Mouse (Mus musculus) spleen, postnatal 36 days (tissue): ENCODE measurements around the gene 6030458C11Rik.
"Not testable (repeated sequence)": the region's sequence is repeated elsewhere in the genome, so short reads cannot be mapped to it uniquely, and the experiment has no call there.

Source experiments
- DNase-seq, 2 experiments: peaks; one replicate each; pipeline ENCODE4 v3.0.0; 2022; ENCODE audit warnings: low spot score in 2 of 2, mixed read lengths in 1 of 2

The 6030458C11Rik gene

DNA sequence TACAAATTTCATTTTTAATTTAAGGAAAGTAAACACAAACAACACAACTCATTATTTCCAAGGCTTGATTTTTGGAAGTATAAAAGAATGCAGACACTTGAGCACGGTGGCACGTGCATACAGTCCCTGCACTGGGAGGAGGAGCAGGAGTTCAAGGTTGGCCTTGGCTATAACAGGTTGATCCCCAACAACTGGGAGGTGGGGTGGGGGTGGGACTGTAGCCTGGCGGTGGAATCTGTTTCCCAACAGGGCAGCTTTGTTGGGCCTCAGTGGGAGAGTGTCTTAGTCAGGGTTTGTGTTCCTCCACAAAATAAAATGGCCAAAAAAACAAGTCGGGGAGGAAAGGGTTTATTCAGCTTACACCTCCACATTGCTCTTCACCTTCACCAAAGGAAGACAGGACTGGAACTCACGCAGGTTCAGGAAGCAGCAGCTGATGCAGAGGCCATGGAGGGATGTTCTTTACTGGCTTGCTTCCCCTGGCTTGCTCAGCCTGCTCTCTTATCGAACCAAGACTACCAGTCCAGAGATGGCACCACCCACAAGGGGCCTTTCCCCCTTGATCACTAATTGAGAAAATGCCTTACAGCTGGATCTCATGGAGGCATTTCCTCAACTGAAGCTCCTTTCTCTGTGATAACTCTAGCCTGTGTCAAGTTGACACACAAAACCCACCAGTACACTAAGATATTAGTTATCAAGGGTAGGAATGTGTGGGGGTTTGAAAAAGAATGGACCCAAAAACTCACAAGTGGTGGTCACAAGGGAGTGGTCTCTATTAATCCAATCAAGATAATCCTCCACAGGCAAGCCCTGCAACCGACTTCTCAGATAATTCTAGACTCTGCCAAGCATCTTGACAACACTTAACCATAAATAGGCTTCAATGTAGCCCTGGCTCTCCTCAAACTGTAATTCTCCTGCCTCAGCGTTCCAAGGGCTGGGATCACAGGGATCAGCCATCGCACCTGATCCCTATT lies 1.7 kb downstream of the 6030458C11Rik start:
- no peak for DNase-seq

DNA sequence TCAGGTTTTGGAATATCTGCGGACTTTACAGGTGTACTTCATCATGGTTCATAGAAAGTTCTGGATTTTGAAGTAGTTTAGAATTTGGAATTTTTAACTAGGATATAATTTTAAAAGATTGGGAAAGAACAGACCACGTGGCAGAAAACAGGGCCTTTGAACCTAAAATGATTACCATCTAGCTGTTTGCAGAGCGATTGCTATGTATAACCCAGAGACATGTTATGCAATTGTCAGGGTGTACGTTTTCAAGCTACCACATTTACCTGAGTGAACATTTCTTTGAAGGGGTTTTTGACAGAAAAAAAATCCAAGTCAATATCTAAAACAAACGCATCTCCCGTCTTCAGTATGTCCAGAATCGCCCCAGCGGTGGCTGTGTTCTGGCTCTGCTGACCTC lies 6.9 kb downstream of the 6030458C11Rik start:
- no peak for DNase-seq

DNA sequence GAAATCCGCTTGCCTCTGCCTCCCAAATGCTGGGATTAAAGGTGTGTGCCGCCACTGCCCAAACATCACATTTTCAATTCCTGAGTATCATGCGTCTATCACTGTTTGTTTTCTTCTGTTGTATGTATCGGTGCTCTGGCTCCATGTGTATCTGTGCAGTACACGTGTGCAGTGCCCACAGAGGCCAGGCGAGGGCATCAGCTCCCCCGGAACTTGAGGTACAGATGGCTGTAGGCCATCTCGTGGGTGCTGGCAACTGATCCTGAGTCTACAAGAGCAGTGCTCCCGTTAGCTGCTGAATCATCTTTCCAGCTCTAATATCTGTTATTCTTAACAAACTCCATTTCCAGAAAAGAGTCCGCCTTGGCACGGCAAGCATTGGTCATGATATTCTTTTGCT lies 11.8 kb downstream of the 6030458C11Rik start:
- DNase-seq: no peak

DNA sequence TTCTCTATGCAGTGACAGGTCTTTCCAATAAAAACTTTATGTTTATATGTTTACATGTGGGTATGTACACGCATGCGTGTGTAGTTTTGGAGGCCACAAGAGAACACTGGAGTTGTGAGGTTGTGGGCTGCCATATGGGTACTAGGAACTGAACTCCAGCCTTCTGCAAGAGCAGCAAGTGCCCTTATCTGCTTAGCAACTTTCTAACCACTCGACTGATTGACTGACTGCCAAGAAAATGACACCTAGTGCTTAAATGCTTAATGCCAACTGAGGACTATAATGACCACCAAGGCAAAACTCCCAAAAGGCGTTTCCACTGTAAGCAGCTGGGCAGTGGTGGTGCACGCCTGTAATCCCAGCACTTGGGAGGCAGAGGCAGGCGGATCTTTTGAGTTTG lies 15.1 kb downstream of the 6030458C11Rik start:
- no peak for DNase-seq

DNA sequence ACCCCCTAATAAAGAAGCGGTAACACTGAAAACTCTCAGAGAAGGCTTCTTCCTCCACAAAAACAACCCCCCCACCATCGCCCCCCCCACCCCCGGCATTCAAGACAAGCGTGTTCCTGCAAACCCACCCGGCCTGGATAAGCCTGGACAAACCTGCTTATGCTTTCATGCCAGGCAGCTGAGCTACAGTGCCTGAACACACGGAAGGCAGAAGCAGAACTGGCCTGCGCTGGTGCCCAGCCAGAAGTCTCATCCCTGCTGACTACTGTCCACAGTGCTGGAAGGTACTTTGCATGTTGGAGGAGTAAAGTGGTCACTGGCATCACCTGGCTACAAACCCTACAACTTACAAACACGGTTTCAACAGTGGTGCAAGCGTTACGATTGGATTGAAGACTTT lies 17.4 kb downstream of the 6030458C11Rik start:
- no peak for DNase-seq

DNA sequence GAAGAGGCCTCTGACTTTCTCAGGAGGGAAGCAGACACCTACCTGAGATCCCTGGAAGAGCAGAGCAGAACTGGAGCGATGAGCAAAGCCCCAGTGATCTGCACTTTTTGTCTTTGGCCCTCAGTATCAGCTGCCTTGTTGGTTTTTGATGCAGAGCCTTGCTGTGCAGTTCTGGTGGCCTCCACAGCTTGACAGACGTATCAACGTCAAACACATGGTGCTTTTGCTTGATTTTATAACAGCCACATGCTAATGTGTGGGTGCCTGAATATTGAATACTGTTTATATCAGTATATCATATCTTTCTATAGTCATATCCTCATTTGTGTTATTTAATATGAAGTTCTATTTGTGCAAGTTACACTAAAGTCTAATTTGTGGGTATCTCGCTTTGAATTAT lies 19.4 kb downstream of the 6030458C11Rik start:
- no peak for DNase-seq

DNA sequence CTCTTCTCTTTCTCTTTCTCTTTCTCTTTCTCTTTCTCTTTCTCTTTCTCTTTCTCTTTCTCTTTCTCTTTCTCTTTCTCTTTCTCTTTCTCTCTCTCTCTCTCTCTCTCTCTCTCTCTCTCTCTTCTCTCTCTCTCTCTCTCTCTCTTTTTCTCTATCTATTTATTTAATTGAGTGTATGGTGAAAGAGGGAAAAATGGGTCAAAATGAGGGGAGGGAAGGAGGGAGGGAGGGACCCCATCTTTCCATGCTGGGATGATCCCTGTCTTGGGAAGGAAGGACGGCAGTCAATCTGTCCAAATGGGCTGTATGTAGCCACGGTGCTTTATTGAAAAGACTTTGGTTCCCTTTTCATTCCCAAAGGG lies 23.3 kb downstream of the 6030458C11Rik start:
- not testable (repeated sequence) for DNase-seq

DNA sequence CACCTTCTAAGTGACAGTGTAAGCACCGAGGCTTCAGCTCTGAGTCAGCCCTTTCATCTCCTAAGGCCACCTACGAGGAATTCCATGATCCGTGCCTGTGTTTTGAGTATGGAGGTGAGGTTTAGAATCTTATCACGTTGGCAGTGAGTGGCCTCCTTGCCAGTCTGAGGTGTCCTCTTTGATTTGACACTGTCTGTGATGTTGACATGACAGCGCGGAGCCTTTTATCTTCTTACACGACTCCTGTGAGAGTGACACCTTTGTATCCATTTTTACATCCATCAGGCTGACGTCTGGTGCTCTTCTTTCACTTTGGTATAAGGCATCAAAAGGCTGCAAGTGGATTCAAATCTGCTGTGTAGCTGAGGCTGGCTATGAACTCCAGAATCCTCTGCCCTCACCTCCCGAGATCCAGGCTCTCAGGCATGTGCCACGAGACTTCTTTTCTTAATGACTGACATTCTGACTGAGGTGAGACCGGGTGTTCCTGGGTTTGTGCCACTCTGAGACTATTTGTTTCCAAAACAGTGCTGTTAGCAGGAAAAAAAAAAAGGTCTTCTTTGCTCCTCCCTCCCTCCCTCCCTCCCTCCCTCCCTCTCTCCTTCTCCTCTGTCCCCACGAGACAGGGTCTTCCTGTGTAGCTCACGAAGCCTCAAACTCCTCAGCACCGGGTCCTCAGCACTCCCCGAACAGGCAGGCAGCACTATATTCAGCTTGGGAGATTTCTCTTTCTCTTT lies 23.9 kb downstream of the 6030458C11Rik start:
- no peak for DNase-seq

DNA sequence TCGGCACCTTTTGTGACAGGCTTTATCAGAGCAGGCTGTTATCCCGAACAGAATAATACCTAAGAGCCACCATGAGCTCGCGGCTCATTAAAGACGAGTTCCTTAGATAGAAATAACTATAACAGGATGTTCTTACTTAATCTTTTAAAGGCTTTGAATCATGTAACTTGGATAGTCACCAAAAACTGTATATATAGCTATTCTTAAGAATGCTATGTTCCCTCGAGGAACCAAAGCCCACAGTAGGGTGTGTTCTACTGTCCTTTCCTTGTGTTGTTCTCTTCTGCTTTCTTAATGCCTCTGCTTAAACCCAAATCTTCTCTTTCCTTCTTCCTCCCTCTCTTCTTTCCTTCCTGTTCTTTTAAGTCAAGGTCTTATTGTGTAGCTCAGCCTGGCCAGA lies 26.4 kb downstream of the 6030458C11Rik start:
- no peak for DNase-seq

DNA sequence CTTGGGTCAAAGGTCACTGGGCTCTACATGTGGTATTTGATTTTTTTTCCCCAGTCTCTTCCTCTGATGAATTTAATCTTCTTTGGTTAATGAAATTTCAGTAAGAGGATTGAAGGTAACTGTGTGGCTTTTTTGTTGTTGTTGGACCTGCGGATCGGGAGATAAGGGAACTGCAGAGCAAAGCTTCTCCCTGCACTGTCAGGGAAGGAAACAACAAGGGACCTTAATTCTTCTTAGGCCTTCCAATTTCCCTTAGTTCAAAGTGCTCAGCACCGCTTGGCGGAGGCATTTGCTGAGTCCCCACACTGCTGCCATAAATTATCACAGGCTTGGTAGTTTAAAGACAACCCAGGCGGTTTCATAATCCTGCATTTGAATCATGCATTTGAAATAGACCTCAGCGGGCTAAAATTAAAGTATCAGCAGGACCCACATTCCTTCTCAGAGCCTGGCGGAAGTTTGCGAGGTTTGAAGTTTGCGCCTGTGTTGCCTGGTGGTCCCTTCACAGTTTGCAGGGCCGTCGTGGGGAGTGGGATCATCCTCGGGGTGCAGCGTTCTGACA lies 28.5 kb downstream of the 6030458C11Rik start:
- no peak for DNase-seq

DNA sequence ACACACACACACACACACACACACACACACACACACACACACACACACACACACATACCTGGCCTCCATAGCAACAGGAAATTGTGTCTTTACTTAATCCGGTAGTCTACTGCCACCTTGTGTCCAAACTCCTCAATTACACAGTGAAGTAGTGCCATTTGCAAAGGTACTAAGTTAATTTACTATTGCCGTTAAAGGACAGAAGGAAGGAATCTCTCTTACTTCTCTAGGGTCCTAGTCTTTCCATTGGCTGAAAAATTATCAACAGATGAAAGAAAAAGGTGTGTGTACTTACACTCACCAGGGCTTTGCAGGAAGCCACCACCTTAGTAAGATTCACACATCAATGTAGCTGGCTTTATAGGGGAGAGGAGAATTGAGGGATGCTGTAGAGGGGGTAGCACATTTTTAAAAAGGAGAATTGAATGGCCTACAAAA lies 29.0 kb downstream of the 6030458C11Rik start:
- peak; percentile 34 to 63 for DNase-seq

DNA sequence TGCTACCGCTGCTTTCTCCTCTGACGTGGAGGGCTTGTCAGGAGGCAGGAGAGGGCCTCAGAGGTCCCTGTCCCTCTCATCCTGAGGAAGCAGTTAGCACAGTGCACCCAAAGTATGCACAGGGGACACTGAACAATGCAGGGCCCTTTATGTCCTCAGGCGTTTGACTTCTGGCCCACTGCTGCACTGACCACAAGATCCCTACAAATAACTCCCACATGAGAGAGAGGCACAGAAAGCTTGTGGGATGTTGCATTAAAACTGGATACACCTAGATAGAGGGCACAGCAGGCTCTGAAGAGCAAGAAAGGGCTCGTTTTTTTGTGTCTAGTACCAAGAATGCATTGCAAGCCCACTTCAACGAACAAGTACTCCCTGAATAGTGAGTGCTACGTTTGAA lies 30.1 kb downstream of the 6030458C11Rik start:
- DNase-seq: no peak

DNA sequence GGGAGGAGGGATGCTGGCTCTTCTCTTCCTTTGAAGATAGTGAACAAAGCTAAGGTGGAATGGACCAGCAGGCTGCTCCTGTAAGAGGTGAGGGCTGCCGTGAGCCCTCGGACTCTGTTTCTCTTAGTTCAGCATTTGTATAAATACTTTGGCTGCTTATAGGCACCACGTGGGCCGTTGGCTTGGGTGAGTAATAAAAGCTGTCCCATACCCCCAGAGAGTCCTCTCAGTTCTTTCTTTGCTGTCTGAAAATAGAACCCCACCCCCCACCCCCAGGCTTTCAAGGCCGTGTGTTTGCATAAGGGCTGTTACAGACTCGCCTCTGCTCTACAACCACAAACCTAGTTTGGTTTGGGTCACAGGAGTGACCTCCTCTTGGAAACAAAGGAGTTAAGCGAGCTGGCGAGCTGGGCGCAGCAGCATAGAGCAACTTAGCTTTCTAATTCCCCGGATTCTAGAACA lies 35.0 kb downstream of the 6030458C11Rik start:
- no peak for DNase-seq

DNA sequence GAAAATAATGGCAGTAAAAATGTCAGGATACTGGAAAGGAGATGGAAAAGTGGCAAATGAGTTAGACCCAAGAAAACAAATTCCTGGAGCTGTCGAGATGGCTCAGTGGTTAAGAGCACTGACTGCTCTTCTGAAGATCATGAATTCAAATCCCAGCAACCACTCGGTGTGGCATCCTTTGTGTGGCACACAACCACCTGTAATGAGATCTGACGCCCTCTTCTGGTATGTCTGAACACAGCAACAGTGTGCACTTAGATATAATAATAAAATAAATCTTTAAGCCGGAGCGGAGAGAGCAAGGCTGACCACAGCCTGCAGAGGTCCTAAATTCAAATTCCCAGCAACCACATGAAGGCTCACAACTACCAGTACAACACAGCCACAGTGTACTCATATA lies 35.9 kb downstream of the 6030458C11Rik start:
- no peak for DNase-seq

DNA sequence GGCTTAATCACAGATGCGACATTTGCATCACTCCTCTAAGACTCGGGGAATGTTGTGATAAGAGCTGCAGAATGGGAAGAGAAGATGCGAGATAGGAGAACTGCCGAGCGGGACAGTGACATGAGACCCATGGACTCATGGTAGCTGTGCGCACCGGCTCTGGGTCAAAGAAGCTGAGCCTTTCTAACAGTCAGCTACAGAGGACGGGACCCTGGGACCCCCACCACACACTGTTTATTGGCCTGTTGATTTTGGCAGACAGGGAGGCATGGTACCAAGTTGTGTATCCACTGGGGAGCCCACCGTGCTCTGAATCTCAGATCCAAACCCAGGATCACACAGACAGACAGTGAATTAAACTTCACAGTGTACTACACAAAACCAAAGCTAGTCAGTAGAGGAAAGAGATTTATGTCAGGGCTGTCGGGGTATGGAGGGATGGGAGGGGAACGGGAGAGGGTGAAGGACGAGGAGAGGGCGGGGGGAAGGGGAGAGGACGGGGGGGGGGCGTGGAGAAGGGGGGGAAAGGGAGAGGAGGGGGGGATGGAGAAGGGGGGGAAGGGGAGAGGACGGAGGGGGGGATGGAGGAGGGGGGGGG lies 42.6 kb downstream of the 6030458C11Rik start:
- no peak for DNase-seq

DNA sequence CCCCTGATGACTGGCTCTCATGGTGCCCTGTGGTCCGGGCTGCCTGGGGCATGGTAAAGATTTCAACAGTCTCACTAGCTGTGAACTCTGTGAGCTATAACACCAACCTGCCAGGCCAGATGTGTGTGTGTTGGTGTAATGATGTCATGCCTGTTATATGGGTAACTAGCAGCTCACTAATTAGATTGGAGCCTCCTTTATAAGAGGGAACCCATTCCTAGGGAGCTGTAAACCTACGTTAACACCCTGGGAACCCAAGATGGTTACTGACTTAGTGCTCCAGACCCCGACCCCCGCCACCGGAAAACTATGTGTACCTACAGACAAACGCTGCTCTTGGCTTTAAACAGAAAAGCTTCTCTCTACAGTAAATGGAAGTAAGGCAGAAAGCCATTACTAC lies 43.2 kb downstream of the 6030458C11Rik start:
- DNase-seq: no peak

DNA sequence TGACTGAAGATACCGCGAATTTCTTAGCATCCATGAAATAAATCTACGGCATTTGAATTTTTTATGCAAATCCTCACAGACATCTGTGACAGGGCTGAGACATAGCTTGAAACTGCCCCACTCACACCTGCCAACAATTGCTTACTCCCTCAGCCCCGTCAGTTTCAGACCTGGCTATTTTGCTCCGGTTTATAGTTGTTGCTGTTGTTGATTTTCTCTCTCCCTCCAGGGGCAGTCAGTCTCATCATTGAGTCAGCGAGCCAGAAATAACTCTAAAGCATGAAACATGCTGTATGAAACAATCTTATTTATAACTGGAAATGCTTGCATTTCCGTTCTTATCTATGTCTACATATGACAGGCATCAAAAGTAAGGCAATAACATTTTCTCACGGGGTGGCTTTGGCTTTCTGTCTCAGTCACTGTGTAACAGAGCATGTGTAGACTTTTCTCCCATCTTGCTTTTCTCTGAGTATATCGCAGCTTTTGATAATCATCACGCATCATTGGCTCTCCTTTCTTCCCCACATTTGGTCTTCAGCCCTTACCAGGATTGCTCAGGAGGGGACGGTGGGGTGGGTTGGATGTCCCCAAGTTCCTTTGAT lies 50.2 kb downstream of the 6030458C11Rik start:
- DNase-seq: no peak

DNA sequence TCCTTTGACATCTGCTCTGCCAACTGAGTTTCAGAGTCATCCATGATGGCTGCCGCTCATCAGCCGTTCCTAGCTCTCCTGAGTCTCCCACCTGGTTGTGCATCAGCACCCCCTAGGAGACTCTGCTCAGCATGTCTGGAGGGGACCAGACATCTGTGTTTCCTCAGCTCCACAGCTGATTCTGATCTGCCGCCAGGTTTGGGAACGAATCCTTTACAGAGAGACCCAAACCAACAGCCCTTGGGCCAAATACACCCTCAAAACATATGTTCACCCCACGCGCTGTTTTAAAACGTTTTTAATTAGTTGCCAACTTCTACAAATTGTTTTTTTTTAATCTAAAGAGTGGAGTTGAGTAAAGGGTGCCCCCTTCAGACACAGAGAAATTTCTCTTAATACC lies 53.5 kb downstream of the 6030458C11Rik start:
- DNase-seq: no peak

DNA sequence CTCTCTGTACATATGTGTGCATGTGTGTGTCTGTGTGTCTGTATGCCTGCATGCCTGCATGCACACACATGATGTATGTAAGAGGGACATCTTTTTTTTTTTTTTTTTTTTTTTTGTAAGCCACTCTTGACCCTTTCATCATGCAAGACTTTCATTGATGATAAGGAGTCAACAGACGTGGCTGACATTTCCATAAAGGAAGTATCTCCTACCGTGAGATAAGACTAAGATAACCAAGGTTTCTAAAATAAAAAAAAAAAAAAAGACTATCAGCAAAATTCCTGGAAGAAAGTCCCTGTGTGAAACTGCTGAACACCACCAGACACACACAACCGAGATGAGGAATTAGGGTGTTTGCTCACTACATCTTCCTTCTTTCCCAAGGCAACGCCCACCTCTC lies 57.6 kb downstream of the 6030458C11Rik start:
- DNase-seq: no peak

DNA sequence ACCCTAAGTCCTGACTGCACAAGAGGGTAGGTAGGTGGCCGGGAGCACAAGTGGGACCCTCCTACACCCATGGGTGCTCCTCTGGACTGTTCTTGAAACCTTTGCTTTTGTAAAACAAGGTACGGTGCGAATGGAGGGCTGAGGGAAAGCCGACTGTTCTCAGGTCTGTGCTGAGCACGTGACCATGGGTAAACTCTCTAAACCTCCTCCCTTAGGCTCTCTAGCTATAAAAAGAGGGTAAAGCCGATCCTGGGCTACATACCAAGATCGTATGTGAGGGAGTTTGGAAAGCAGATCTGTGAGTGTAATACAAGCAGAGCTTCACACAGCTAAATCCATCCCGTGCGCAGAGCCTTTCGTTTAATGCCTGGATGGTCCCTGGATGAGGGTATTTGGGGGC lies 61.3 kb downstream of the 6030458C11Rik start:
- no peak for DNase-seq

DNA sequence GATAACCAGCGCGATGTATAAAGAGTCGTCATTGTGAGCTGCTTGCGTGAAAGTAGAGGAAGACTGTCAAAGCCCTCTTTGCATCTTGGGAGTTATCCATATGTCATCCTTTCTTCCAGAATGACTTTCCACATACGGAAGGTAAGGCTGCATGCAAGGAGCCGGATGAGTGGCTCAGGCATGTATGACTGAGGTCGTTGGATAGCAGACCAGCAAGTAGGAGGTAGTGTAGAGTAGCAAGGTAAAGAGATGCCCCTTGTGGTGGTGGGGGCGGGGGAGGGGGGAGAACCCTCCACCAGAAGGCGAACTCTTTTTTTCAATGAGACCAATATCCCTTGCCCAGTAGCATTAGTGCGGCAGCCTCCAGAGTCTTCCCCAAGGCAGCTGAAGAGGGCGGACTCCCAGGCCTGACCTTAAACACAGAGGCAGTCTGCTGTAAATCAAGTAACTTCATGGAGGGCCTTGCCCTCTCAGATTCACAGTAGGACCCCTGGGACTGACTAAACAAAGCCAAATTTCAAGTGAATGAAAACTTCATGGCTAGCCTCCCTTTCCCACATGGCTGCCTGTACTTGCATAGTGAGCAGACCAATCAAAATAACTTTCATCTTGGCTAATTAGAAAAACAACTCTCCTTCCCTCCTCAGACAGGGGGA lies 62.1 kb downstream of the 6030458C11Rik start:
- no peak for DNase-seq
